Mouse (Mus musculus) stomach, postnatal 0 days (tissue): ENCODE data around the gene Fndc9.

Source experiments
- CTCF ChIP-seq: IDR thresholded peaks from 2 replicates; pipeline ENCODE4 v1.5.1; 2016; ENCODE audit warnings: antibody characterized with exemption, low read depth, mild to moderate bottlenecking, moderate library complexity
- EP300 ChIP-seq: optimal IDR thresholded peaks from 2 replicates; pipeline ENCODE3; 2016; ENCODE audit warnings: antibody characterized with exemption

DNA sequence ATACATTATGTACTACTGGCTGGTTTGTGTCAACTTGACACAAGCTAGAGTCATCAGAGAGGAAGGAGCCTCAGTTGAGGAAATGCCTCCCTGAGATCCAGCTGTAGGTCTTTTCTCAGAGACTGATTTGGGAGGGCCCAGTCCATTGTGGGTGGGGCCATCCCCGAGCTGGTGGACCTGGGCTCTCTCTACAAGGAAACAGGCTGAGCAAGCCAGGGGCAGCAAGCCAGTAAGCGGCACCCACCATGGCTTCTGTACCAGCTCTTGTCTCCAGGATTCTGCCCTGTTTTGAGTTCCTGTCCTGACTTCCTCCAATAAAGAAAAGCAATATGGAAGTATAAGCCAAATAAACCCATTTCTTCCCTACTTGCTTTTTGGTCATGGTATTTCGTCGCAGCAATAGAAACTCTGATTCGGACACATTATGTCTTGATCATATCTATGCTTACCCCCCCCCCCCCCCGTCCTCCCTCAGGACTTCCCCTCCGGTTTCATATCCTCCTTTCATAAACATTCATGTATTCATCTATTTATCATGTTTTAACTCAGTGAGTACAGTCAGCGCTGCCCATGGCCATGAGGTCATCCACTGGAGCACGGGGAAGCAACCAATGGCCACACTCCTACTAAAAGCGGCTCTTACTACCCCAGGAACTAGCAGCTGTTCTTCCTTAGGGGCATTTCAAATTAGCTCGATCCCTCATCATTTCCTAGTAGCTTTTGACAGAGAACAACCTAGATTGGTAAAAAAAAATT lies 29.9 kb downstream of the Fndc9 start:
- no peak for TF ChIP-seq CTCF
- TF ChIP-seq EP300, result no peak
